Mouse (Mus musculus) liver, embryonic 14.5 days (tissue): ENCODE results near the gene Lrrc7. TPM values are rescaled to one million over a fixed set of nuclear protein-coding genes. Genes with fewer than 3 reads are reported as not detected.

Experiments used
- ATAC-seq: fragments of 200-750 bp; cut with Nextera tagmentation; 2 replicates; pipeline ENCODE4 v1.8.0; 2017; ENCODE audit warnings: moderate number of reproducible peaks, mild to moderate bottlenecking, moderate library complexity; ENCODE audit not compliant: insufficient read depth
- DNase-seq, 3 experiments: peaks; one replicate each; pipeline ENCODE4 v3.0.0-alpha.2; 2012 to 2013; ENCODE audit warnings: low read depth in 3 of 3, low spot score in 3 of 3
- H3K27ac ChIP-seq: fragments of 300-500 bp; sonication (generic); 2 replicates; pipeline ENCODE4 v1.5.1; 2014; ENCODE audit warnings: moderate library complexity, mild to moderate bottlenecking, control low read depth, inconsistent platforms
- H3K27me3 ChIP-seq: fragments of 300-500 bp; sonication (generic); 2 replicates; pipeline ENCODE4 v1.6.1; 2014; ENCODE audit warnings: mild to moderate bottlenecking, low read length, moderate library complexity; ENCODE audit not compliant: control insufficient read depth, insufficient read depth
- H3K36me3 ChIP-seq: fragments of 300-500 bp; sonication (generic); replicated peaks from 2 replicates; pipeline ENCODE4 v1.6.1; 2014; ENCODE audit warnings: low read depth; ENCODE audit not compliant: control insufficient read depth, insufficient read depth
- H3K4me1 ChIP-seq, 2 experiments: fragments of 200-500 bp in 1 of 2; fragments of 300-500 bp in 1 of 2; sonication (generic) in 1 of 2; replicated peaks; 2 replicates each; pipeline ENCODE4 v1.6.1; 2012 to 2014; ENCODE audit warnings: antibody characterized with exemption in 1 of 2, inconsistent platforms in 1 of 2, low read length in 1 of 2; ENCODE audit not compliant: control insufficient read depth in 2 of 2, insufficient read depth in 2 of 2
- H3K4me2 ChIP-seq: fragments of 300-500 bp; sonication (generic); 2 replicates; pipeline ENCODE4 v1.6.1; 2014; ENCODE audit warnings: low read depth, mild to moderate bottlenecking, control low read depth, moderate library complexity
- H3K4me3 ChIP-seq, 2 experiments: fragments of 200-500 bp in 1 of 2; fragments of 300-500 bp in 1 of 2; sonication (generic) in 1 of 2; 2 replicates each; pipeline ENCODE4 v1.5.1; 2012 to 2014; ENCODE audit warnings: low read depth in 2 of 2, low read length in 2 of 2, mild to moderate bottlenecking in 2 of 2, control low read depth in 1 of 2, inconsistent platforms in 1 of 2, moderate library complexity in 1 of 2; ENCODE audit not compliant: insufficient read depth in 1 of 2
- H3K9ac ChIP-seq: fragments of 300-500 bp; sonication (generic); replicated peaks from 2 replicates; pipeline ENCODE4 v1.6.1; 2014; ENCODE audit warnings: mild to moderate bottlenecking, control low read depth, moderate library complexity
- H3K9me3 ChIP-seq: fragments of 300-500 bp; sonication (generic); 2 replicates; pipeline ENCODE4 v1.6.1; 2016; ENCODE audit warnings: low read length, mixed read lengths; ENCODE audit not compliant: control insufficient read depth
- CTCF ChIP-seq: IDR thresholded peaks from 2 replicates; pipeline ENCODE4 v1.5.1; 2016; ENCODE audit warnings: antibody characterized with exemption, low read depth, control low read depth
- EP300 ChIP-seq: IDR thresholded peaks from 2 replicates; pipeline ENCODE4 v1.6.1; 2016; ENCODE audit warnings: antibody characterized with exemption, low read depth
- WGBS: fragments of 180-500 bp; shearing (Covaris S2); extraction: QIAGEN DNeasy Blood & Tissue Kit; methylation state at CpG from one replicate; pipeline ENCODE4 v1.1.7; 2014; ENCODE audit not compliant: insufficient replicate concordance; 5-methylcytosine and 5-hydroxymethylcytosine counted together
- polyA plus RNA-seq, 2 experiments: library from polyadenylated mRNA; depleted of rRNA in 1 of 2; stranded (reverse) in 1 of 2; unstranded in 1 of 2; fragments of >200 nt; fragmentation: Nextera tagmentation in 1 of 2; extraction: Ambion mirVana in 1 of 2; gene quantifications; 2 replicates each; pipeline versions ENCODE4 v1.2.1 to v1.2.3; 2012 to 2014

Gene Lrrc7
- polyA plus RNA-seq, 2 experiments, result under 0.01 to 0.03 TPM

GRCm38 (mm10) chr3:158543481-158543880, 18.5 kb downstream of the Lrrc7 start:
- ATAC-seq, result no peak
- DNase-seq, result no peak
- H3K4me1 ChIP-seq, result no peaks in the 10 kb centered on the region
- 58% methylated on average over 3 of the region's 3 CpGs for WGBS
- no peak for TF ChIP-seq EP300
- no peak for TF ChIP-seq CTCF
- H3K27me3 ChIP-seq, result no peaks in the 10 kb centered on the region
- H3K9ac ChIP-seq, result no peak overlapping the region
- H3K36me3 ChIP-seq, result no peaks in the 10 kb centered on the region
- no peak overlapping the region for H3K4me2 ChIP-seq
- no peak overlapping the region for H3K27ac ChIP-seq
- H3K4me3 ChIP-seq, result no peak overlapping the region
- H3K9me3 ChIP-seq, result no peaks in the 10 kb centered on the region

- DNase-seq (no peak), ATAC-seq (no peak)
- Histone ChIP-seq H3K27me3 (no peaks in the 10 kb centered on the region), H3K4me2 (no peak overlapping the region), H3K9ac (no peak overlapping the region), H3K36me3 (no peaks in the 10 kb centered on the region), H3K4me1 (no peaks in the 10 kb centered on the region), H3K4me3 (no peak overlapping the region), H3K27ac (no peak overlapping the region), H3K9me3 (no peaks in the 10 kb centered on the region)
- WGBS, result 41% methylated on average over 2 of the region's 2 CpGs
- TF ChIP-seq EP300 (no peak), CTCF (no peak)
Measured at GRCm38 (mm10) chr3:158532859-158533258, 29.2 kb downstream of the Lrrc7 start.

GRCm38 (mm10) chr3:158528471-158528870, 33.5 kb downstream of the Lrrc7 start:
- H3K36me3 ChIP-seq, result no peaks in the 10 kb centered on the region
- WGBS, result 29% methylated on average over 1 of the region's 1 CpGs
- no peak overlapping the region for H3K27ac ChIP-seq
- H3K4me2 ChIP-seq, result no peak overlapping the region
- DNase-seq (no peak), ATAC-seq (no peak)
- H3K27me3 ChIP-seq, result no peaks in the 10 kb centered on the region
- no peak overlapping the region for H3K4me3 ChIP-seq
- no peaks in the 10 kb centered on the region for H3K4me1 ChIP-seq
- no peaks in the 10 kb centered on the region for H3K9me3 ChIP-seq
- H3K9ac ChIP-seq, result no peak overlapping the region
- TF ChIP-seq EP300 (no peak), CTCF (no peak)

DNA sequence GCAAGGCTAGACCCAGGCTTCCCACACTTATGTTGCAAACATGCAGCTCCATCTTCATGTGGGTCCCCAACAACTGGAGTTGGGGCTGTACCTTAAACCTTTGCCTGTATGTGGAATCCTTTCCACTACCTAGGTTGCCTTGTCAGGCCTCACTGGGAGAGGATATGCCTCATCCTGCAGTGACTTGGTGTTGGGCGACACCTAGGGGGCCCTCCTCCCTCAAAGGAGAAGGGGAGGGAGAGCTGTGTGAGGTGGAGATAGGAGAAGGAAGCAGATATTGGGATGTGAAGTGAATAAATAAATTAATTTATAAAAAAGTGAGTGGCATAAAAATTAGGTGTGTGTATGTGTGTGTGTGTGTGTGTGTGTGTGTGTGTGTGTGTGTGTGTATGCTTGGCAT, 68.3 kb downstream of the Lrrc7 start:
- H3K36me3 ChIP-seq, result no peaks in the 10 kb centered on the region

GRCm38 (mm10) chr3:158479677-158480076, 82.3 kb downstream of the Lrrc7 start:
- DNase-seq (no peak), ATAC-seq (no peak)
- WGBS, result 50% methylated on average over 2 of the region's 2 CpGs
- Histone ChIP-seq H3K4me3 (no peak overlapping the region), H3K4me1 (no peaks in the 10 kb centered on the region), H3K4me2 (no peak overlapping the region), H3K36me3 (no peaks in the 10 kb centered on the region), H3K27ac (no peak overlapping the region), H3K27me3 (no peaks in the 10 kb centered on the region), H3K9ac (no peak overlapping the region), H3K9me3 (no peaks in the 10 kb centered on the region)
- TF ChIP-seq EP300, result no peak

More for the DNA sequence above, 68.3 kb downstream of the Lrrc7 start:
- 50% methylated on average over 1 of the region's 1 CpGs for WGBS
- no peaks in the 10 kb centered on the region for H3K4me1 ChIP-seq
- H3K4me3 ChIP-seq, result no peak overlapping the region
- H3K27ac ChIP-seq, result no peak overlapping the region
- H3K27me3 ChIP-seq, result no peaks in the 10 kb centered on the region
- no peaks in the 10 kb centered on the region for H3K9me3 ChIP-seq
- ATAC-seq (no peak), DNase-seq (no peak)
- H3K9ac ChIP-seq, result no peak overlapping the region
- TF ChIP-seq CTCF (no peak), EP300 (no peak)
- no peak overlapping the region for H3K4me2 ChIP-seq
